Mouse (Mus musculus) C2C12 (cell line): Measurements from ENCODE around the gene Adgre4.

Source experiments
- CTCF ChIP-seq: IDR thresholded peaks from one replicate; pipeline ENCODE4 v1.5.1; 2011; ENCODE audit not compliant: control insufficient read depth, insufficient read depth, insufficient read length
- MYOD1 ChIP-seq: IDR thresholded peaks from one replicate; pipeline ENCODE4 v1.6.1; 2011; ENCODE audit warnings: low read depth; ENCODE audit not compliant: control insufficient read depth, insufficient read length
- MYOG ChIP-seq: IDR thresholded peaks from one replicate; pipeline ENCODE4 v1.6.1; 2011; ENCODE audit not compliant: control insufficient read depth, insufficient read length; ENCODE audit errors: extremely low read depth

DNA sequence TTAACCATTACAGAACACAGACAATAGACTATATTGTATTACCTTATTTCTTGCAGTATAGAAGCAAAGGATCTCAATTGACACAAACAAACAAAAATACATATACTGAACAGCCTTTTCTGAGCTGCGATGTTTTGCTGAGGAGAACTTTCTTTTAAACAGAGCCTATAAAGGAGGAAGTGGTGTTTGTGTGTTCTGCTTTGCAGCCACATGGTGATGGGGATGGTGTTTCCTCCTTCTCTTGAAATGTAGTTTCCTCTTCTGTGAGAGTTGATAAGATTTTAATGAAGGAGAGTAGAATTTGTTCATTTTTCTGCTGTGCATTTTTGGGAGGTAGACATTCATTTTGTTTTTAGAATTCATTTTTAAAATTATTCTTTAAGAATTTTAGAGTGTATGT is 13.1 kb upstream of the Adgre4 start:
- no peak for TF ChIP-seq CTCF
- TF ChIP-seq MYOG: no peak
- no peak for TF ChIP-seq MYOD1
